Mouse (Mus musculus) heart, adult 8-10 months (tissue): ENCODE results near the gene Slc29a1. TPM values are rescaled to one million over a fixed set of nuclear protein-coding genes. Genes with fewer than 3 reads are reported as not detected.

ENCODE experiments used
- DNase-seq: peaks from one replicate; pipeline ENCODE4 v3.0.0; 2022; ENCODE audit warnings: low spot score
- total RNA-seq, 4 experiments: library from RNA; stranded (reverse); gene quantifications; 2 replicates each; pipeline ENCODE4 v1.2.4; 2022

Slc29a1 gene
- total RNA-seq, 4 experiments from 2014 or later = 58.9 to 70.8 (median 66.9) TPM

- DNase-seq = no peak
Measured at GRCm38 (mm10) chr17:45590410-45590809, 9.0 kb downstream of the Slc29a1 start.

- DNase-seq = no peak
Measured at GRCm38 (mm10) chr17:45589844-45590243, 9.6 kb downstream of the Slc29a1 start.

- no peak for DNase-seq
Measured at GRCm38 (mm10) chr17:45589236-45589635, 10.2 kb downstream of the Slc29a1 start.

- no peak for DNase-seq
Measured at GRCm38 (mm10) chr17:45588370-45588769, 11.0 kb downstream of the Slc29a1 start.

GRCm38 (mm10) chr17:45586449-45586837, 13.0 kb downstream of the Slc29a1 start:
- DNase-seq = no peak

DNA sequence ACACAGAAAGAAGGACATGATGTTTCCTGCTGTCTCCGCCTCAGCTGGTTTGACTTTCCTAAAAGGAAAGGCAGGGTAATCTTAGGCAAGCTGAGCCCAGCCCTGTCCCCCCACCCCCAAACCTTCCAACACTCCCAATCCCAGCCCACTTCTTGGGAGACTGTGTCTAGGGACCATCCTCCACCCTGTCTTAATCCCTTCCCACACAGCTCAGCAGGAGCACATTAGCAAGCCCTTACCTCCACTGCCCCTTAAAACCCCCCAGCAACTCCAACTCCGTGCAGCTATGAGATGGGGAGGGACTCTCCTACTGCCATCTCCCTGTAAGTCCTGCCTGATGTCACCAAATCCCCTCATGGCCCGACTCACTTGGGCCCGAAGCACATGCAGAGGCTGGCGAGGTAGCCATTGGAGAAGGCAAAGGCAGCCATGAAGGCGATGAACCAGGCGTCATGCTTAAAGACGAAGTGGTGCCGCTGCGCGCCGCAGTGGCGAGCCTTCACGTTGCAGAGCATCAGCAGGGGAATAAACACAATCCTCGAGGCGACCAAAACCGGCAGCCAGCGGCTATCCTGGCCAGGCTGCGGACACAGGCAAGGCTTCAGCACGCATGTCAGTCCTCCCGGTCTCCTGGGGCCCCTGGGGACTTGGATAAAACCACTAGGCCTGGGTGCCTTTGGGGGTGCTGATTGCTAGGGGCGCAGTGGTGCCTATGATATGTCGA, 13.5 kb downstream of the Slc29a1 start:
- DNase-seq = no peak

GRCm38 (mm10) chr17:45584939-45585678, 14.3 kb downstream of the Slc29a1 start:
- peak; percentile 83 for DNase-seq

GRCm38 (mm10) chr17:45584096-45584896, 15.1 kb downstream of the Slc29a1 start:
- DNase-seq = peak; percentile 93

- no peak for DNase-seq
Measured at GRCm38 (mm10) chr17:45582715-45583355, 16.6 kb downstream of the Slc29a1 start.

GRCm38 (mm10) chr17:45582188-45582587, 17.2 kb downstream of the Slc29a1 start:
- DNase-seq = no peak

GRCm38 (mm10) chr17:45581567-45581983, 17.8 kb downstream of the Slc29a1 start:
- DNase-seq = peak; percentile 81

DNA sequence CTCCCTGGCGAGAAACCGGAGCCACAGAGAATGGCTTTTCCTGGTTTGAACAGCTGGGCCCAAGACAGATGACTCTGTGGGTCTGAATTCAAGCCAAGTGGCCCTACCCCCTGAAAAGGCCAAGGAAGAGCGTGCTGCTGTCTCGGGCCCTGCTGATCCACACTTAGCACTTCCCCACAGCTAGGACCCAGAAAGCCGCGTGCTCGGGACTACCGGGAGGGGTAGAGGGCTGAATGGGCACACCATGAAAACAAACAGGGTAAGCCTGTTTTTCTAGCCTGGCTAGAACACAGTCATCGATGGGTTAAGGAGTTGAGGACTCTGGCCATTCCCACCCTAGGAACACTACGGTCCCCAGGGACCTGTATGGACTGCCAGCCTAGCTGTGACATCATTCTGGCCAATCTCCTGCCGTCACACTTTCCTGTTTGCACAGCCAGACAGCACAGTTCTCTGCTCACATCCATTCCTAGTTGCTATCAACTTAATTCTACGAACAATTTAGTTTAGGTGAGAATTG, 18.4 kb downstream of the Slc29a1 start:
- DNase-seq = peak; percentile 60

DNA sequence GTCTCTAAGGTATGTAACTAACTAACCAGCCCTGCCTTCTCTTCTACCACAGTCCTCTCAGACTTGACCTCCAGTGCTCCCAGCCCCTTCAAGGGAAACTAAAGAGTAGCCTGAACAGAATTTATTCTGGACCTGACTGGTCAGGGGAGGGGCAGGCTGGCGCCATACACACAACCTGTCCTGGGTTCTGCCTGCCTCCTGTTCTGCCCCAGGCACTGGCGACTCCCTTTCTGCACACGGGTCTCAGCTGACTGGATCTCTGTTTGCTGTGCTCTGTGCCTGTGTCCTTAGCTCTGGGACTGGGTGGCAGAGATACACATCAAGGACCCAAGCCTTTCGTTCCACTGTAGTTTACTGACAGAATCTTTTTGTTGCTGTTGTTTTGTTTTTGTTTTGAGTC, 19.9 kb downstream of the Slc29a1 start:
- no peak for DNase-seq

GRCm38 (mm10) chr17:45578843-45579242, 20.6 kb downstream of the Slc29a1 start:
- DNase-seq = no peak

- DNase-seq = no peak
Measured at GRCm38 (mm10) chr17:45578242-45578641, 21.2 kb downstream of the Slc29a1 start.

GRCm38 (mm10) chr17:45575123-45575897, 24.1 kb downstream of the Slc29a1 start:
- DNase-seq = no peak

DNA sequence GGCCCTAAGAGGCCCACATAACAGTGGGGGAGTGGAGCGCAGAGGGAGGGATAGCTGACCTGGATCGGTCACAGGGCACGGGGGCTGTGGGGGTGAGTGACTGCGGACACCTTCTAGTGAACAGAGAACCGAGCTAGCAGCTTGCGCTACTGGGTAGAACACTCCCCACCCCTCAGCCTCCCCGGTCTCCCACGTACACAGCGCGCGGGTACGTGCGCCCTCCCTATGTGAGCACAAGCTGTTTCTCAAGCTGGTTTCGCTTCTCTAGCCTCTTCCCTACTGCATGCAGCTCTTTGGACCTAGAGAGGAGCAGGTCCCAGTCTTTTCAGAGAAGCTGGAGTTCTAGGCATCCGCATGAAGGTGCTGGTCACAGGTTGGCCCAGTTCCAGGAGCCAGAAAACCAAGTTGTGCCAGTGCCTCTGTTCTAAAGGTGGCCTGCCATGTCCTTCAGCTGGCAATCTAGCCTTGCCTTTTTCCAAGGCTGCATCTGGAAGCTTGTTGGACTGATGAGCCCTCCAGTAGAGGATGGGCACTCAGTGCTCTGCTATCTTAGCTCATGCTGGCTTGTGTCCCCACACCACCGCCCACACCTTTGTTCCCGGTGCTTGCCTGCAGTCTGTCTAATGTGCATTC, 25.2 kb downstream of the Slc29a1 start:
- DNase-seq = peak; percentile 69

DNA sequence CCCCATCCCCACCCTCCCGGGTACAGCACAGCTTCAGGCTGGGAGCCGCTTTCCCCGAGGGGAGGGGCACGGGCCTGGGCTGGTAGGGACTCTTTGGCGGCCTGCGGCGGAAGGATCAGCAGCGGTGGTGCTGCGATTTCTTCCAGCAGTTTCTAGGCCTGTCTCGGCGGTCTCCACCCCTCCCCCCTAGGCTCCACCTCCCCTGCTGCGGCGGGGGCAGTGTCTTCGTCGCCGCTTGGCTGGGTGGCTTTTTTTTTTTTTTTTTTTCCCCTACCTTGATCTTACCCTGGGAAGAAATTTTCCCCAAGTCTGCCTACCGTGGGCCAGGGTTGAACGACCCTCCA, 25.7 kb downstream of the Slc29a1 start:
- peak; percentile 96 for DNase-seq

DNA sequence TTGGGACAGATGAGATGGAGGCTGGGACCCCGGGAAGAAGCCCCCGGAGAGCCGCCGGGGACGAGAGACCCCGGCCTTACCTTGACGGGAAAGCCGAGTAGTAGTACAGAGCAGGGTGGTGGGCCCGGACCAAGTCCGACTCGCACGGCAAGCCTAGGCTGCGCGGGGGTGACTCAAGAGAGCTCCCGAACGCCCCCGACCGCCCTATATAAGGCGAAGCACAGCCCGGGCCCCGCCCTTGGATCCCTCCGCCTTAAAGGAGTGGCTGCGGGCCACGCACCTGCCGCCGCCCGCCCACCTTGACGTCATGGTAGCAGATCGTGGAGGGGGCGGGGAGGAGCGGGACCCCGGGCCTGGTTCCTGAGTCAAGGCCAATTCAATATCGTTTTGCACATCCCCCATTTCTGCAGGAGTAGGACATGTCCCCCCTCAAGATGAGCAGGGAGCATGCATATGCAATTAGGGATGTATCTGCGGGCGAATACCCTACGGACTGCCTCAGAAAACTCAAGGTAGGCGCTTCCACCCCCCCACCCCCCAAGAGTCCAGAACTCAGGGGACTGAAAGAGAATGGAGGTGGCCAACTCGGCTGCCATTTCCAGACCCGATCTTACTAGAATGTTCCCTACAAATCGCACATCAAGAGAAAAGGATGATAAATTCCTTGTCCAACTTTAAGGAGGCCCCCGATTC, 26.2 kb downstream of the Slc29a1 start, which contains the start of gene Hsp90ab1:
Hsp90ab1 (minus strand) TSS at position 185 of the 693 bp plus-strand sequence.
- peak; percentile 99 for DNase-seq
